Mouse (Mus musculus) MEL (cell line): ENCODE measurements at regions not wholly inside any gene's neighbourhood (a gene's known extent, or its start where the extent isn't known, plus 50 kb on each side); places are given as distances from the start of the nearest gene placed in this dataset.

ENCODE experiments used
- CTCF ChIP-seq, 3 experiments: IDR thresholded peaks in 2 of 3; conservative IDR thresholded peaks in 1 of 3; 2 replicates each; pipeline ENCODE4 v1.5.1; 2011 to 2012; ENCODE audit warnings: low read length in 3 of 3, low read depth in 2 of 3, mild to moderate bottlenecking in 2 of 3, improper control_type of control experiment in 1 of 3, inconsistent platforms in 1 of 3, mixed read lengths in 1 of 3, moderate library complexity in 1 of 3; ENCODE audit not compliant: control insufficient read depth in 1 of 3, insufficient read depth in 1 of 3, poor library complexity in 1 of 3, severe bottlenecking in 1 of 3
- EP300 ChIP-seq, 2 experiments: IDR thresholded peaks; 2 replicates each; pipeline ENCODE4 v1.6.1; 2011; ENCODE audit warnings: improper control_type of control experiment in 2 of 2, low read length in 2 of 2, low read depth in 1 of 2, mild to moderate bottlenecking in 1 of 2
- GATA1 ChIP-seq: IDR thresholded peaks from 2 replicates; pipeline ENCODE4 v1.6.1; 2011; ENCODE audit warnings: low read depth, low read length, improper control_type of control experiment
- HCFC1 ChIP-seq: IDR thresholded peaks from 2 replicates; pipeline ENCODE4 v1.6.1; 2012; ENCODE audit warnings: low read depth, mild to moderate bottlenecking, inconsistent platforms, low read length, improper control_type of control experiment, moderate library complexity
- MYC ChIP-seq: IDR thresholded peaks from 2 replicates; pipeline ENCODE4 v1.6.1; 2011; ENCODE audit warnings: low read depth, mild to moderate bottlenecking, low read length, improper control_type of control experiment, moderate library complexity
- POLR2A ChIP-seq, 2 experiments: IDR thresholded peaks; 2 replicates each; pipeline ENCODE4 v1.6.1; 2011 to 2012; ENCODE audit warnings: low read length in 2 of 2, mild to moderate bottlenecking in 2 of 2, control low read depth in 1 of 2, improper control_type of control experiment in 1 of 2, low read depth in 1 of 2, moderate library complexity in 1 of 2; ENCODE audit not compliant: control insufficient read depth in 1 of 2, insufficient read depth in 1 of 2, poor library complexity in 1 of 2
- SIN3A ChIP-seq: IDR thresholded peaks from 2 replicates; pipeline ENCODE4 v1.6.1; 2012; ENCODE audit warnings: low read length, improper control_type of control experiment, inconsistent platforms
- TCF12 ChIP-seq: IDR thresholded peaks from 2 replicates; pipeline ENCODE4 v1.6.1; 2014; ENCODE audit warnings: low read depth, mild to moderate bottlenecking, inconsistent platforms, low read length, improper control_type of control experiment, moderate library complexity
- USF1 ChIP-seq: IDR thresholded peaks from 2 replicates; pipeline ENCODE4 v1.6.1; 2014; ENCODE audit warnings: low read depth, mild to moderate bottlenecking, inconsistent platforms, low read length, improper control_type of control experiment, moderate library complexity
- USF2 ChIP-seq, 2 experiments: IDR thresholded peaks; 2 replicates each; pipeline ENCODE4 v1.6.1; 2011 to 2012; ENCODE audit warnings: improper control_type of control experiment in 2 of 2, low read length in 2 of 2, borderline replicate concordance in 1 of 2, inconsistent platforms in 1 of 2, low read depth in 1 of 2, mild to moderate bottlenecking in 1 of 2; ENCODE audit not compliant: insufficient read depth in 1 of 2
- ZNF384 ChIP-seq: IDR thresholded peaks from 2 replicates; pipeline ENCODE4 v1.6.1; 2012; ENCODE audit warnings: low read depth, mild to moderate bottlenecking, inconsistent platforms, low read length, improper control_type of control experiment

DNA sequence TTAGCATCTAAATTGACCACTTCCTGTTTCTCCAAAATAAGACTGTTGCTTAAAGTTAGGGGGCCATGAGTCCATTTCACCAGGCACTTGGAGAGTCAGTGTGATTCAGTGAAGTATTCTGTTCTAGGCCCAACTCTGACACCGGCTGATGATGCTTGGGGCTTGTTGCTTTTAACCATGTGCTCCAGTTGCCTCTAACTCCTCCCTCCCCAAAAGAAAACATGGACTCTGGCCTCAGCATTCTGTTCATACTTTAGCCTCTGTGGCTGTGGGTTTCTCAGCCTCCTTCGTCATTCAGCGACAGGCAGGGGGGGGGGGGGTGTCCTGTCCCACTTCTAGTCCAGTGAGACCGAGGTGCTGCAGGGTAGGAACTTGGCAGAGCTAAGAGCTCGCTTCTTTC, 126.6 kb upstream of the Ces5a start:
- TF ChIP-seq TCF12 (no peak), SIN3A (no peak), USF1 (no peak), POLR2A (IDR thresholded peaks at IDR 0.05; ENCODE audit: control insufficient read depth in 1 of 2, insufficient read depth in 1 of 2, low read depth in 1 of 2, low read length in 2 of 2, poor library complexity in 1 of 2) (no peak), MYC (no peak), CTCF (IDR thresholded peaks at IDR 0.05 in 2 of 3, conservative IDR thresholded peaks at IDR 0.05 in 1 of 3; ENCODE audit: control insufficient read depth in 1 of 3, insufficient read depth in 1 of 3, low read depth in 2 of 3, low read length in 3 of 3, poor library complexity in 1 of 3, severe bottlenecking in 1 of 3) (no peak), GATA1 (no peak), HCFC1 (no peak), USF2 (IDR thresholded peaks at IDR 0.05; ENCODE audit: borderline replicate concordance in 1 of 2, insufficient read depth in 1 of 2, low read depth in 1 of 2, low read length in 2 of 2) (no peak), EP300 (IDR thresholded peaks at IDR 0.05; ENCODE audit: low read depth in 1 of 2, low read length in 2 of 2) (no peak), ZNF384 (no peak)
